Mouse (Mus musculus) urinary bladder, postnatal 4 days (tissue): ENCODE data around the gene Ceacam20.
"Not testable (repeated sequence)": the region's sequence is repeated elsewhere in the genome, so short reads cannot be mapped to it uniquely, and the experiment has no call there.

Experiments used
- DNase-seq, 2 experiments: peaks; one replicate each; pipeline ENCODE4 v3.0.0; 2021 to 2022; ENCODE audit warnings: low spot score in 2 of 2

The Ceacam20 gene

DNA sequence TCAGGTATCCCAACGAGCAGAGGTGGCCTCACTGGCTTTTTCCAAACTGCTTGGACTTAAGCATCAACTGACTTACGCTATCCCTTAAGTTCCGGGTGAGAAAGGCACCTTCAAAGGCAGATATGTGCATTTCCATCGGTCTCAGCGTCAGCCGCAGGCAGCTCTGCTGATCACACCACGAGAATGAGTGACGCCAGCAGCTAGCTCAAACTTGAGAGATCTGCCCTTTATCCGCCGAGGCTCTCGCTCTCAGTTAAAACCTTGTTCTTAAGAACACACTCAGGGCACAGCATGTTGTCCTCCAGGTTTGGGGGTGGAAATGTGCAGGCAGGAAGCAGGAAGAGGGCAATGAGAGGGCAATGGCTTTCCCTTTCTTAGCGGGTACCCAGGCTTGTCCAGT lies 16.3 kb upstream of the Ceacam20 start:
- DNase-seq, result no peak

GRCm38 (mm10) chr7:19949996-19950395 lies 15.2 kb upstream of the Ceacam20 start:
- DNase-seq, result no peak

GRCm38 (mm10) chr7:19950589-19950988 lies 14.6 kb upstream of the Ceacam20 start, which contains the start of gene Igsf23:
Gene Igsf23 (minus strand): TSS chr7:19950756.
- DNase-seq, result no peak

DNA sequence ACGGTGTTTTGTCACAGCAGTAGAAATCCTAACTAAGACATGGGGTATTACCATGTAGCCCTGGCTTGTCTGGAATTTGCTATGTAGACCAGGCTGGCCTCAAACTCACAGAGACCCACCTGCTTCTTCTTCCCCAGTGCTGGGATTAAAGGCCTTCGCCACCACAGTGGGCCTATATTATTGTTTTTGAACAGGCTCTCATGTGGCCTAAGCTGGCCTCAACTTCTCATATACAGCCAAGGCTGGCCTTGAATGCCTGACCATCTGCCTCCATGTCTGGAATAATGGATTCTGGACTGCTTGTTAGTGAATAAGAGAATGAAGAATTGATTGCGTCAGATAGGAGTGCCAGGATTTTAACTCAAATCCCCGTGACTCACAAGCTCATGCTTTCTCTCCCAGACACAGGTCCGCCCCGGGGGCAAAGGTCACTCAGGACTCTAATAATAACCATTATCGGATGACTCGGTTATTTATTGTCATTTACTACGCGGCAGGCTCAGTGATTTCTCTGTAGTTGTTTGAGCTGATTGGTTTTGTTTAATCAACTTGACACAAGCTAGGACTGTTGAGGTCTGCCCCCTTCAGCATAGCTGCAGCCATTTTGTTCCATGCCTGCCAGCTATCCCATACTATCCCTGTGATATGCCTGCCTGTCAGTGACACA lies 12.8 kb upstream of the Ceacam20 start:
- no peak for DNase-seq

- DNase-seq, result no peak
Measured at GRCm38 (mm10) chr7:19953054-19953453, 12.2 kb upstream of the Ceacam20 start.

- DNase-seq, result no peak
Measured at GRCm38 (mm10) chr7:19955861-19956260, 9.4 kb upstream of the Ceacam20 start.

- DNase-seq, result peak; percentile 72 to 92
Measured at GRCm38 (mm10) chr7:19956341-19956781, 8.9 kb upstream of the Ceacam20 start.

DNA sequence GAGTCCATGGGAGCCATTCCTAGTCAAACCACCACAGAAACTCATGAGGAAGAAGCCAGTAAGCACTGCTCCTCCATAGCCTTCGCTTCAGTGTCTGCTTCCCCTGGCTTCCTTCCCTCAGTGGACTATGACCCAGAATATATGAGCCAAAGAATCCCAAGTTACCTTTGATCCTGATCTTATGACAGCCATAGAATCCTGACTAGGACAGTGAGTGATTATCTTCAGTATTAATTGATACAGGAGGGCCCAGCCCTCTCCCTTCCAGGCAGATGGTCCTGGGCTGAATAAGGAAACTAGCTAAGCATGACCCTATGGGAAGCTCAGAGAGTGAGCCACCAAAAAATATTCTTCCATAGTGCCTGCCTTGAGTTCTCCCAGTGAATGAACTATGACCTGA lies 2.8 kb upstream of the Ceacam20 start:
- no peak for DNase-seq

DNA sequence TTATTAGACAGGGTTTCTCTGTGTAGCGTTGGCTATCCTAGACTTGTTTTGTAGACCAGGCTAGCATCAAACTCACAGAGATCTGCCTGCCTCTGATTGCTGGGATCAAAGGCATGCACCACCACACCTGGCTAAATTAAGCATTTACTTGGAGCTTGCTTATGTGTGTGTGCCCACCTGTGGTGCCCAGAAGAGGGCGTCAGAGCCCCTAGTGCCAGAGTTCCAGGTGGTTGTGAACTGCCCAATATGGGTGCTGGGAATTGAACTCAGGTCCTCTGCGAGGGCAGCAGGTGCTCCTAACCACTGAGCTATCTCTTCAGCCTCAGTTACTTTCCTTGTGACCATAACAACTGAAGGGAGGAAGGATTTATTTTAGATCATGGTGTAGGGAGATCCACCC lies 3.9 kb downstream of the Ceacam20 start:
- peak in 1 of 2 experiments; percentile 50 for DNase-seq

GRCm38 (mm10) chr7:19969541-19970090 lies 4.4 kb downstream of the Ceacam20 start:
- DNase-seq, result peak in 1 of 2 experiments; percentile 42

DNA sequence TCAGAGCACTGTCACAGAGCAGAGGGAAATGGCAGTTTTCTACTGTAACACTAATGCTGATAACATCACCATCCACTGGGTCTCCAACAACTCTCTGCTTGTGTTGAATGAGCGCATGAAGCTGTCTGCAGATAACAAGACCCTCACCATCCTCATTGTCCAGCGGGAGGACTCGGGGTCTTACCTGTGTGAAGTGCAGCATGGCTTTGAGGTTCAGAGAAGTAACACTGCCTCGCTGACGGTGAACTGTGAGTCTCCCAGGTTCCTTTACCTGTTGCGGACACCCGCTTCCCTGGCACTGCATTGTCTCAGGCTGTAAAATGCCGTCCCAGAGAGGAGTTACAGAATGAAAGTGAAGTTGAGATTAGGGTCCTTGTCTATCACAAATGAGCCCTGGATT lies 5.0 kb downstream of the Ceacam20 start:
- DNase-seq, result peak in 1 of 2 experiments; percentile 52

DNA sequence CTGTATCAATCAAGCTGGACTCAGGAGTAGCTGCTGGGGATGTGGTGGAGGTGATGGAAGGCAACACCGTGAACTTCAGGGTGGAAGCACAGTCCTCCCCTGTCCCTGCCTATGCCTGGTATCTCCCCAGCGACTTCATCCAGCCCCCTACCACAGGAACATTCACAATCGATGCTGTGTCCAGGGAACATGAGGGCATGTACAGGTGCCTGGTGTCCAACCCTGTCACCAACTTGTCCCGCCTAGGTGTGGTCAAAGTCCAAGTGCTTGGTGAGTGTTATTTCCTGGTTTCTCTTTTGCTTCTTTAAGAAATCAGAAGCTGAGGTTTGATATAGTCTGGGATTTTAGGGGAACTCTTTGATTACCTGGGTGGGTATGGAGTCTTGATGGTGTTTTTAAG lies 6.3 kb downstream of the Ceacam20 start:
- peak in 1 of 2 experiments; percentile 25 for DNase-seq

- DNase-seq, result not testable (repeated sequence)
Measured at GRCm38 (mm10) chr7:19991165-19991564, 26.0 kb downstream of the Ceacam20 start, which contains the start of gene Nlrp9b. Gene Nlrp9b (plus strand): TSS chr7:19991465.

DNA sequence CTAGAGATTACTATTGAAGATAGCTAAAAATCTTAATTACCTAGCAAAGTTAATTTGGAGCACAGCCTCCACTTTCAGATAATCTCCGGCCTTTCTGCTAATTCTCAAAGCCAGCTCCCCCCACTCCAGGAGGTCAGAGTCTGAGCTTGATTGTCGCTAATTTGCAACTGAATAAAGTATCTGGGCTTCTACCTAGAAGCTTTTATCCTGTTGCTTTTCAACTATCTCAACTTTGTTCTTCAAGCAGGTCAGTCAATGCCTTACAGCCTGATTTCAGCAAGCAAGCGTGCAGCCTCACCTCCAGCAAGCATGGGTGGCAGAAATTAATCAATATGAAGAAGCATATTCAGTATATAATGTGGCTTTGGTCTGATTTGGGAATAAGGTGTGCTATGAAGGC lies 31.5 kb downstream of the Ceacam20 start:
- not testable (repeated sequence) for DNase-seq

- DNase-seq, result no peak
Measured at GRCm38 (mm10) chr7:20009987-20010386, 44.8 kb downstream of the Ceacam20 start.
